Mouse (Mus musculus) kidney, adult 2 months (tissue): ENCODE results near the gene Gemin5.

Source experiments
- CTCF ChIP-seq: fragments of 200-500 bp; conservative IDR thresholded peaks from 2 replicates; pipeline ENCODE4 v1.5.1; 2011; ENCODE audit warnings: low read depth, mild to moderate bottlenecking, control low read depth, low read length, moderate library complexity, mixed read lengths; ENCODE audit not compliant: insufficient read depth, insufficient read length
- POLR2A ChIP-seq: fragments of 200-500 bp; IDR thresholded peaks from one replicate; pipeline ENCODE4 v1.6.1; 2011; ENCODE audit warnings: low read depth, low read length, control low read depth

DNA sequence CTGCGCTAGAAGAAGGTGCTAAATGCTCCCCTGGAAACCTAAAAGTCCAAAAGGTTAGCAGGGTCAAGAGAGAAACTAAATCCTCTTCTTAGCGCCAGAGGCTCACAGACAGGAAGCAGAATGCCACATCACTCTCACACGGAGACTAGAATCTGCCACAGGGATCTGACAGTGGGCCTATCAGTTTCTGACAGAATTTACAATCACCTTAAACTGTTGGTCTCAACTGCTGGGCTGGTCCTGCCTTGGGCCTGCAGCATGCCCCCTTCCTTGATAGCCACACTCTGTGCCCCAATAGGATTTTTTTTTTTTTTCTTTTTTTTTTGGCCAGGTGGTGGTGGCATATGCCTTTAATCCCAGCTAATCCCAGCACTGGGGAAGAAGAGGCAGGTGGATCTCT is 11.5 kb downstream of the Gemin5 start:
- TF ChIP-seq CTCF: no peak
- no peak for TF ChIP-seq POLR2A
